Mouse (Mus musculus) thymus, postnatal 36 days (tissue): ENCODE measurements at regions not wholly inside any gene's neighbourhood (a gene's known extent, or its start where the extent isn't known, plus 50 kb on each side); places are given as distances from the start of the nearest gene placed in this dataset.
A peak's percentile ranks its signal among the peaks of the same experiment; 100 is the strongest.

Experiments
- DNase-seq, 2 experiments: peaks; one replicate each; pipeline ENCODE4 v3.0.0; 2022; ENCODE audit warnings: mixed read lengths in 2 of 2

DNA sequence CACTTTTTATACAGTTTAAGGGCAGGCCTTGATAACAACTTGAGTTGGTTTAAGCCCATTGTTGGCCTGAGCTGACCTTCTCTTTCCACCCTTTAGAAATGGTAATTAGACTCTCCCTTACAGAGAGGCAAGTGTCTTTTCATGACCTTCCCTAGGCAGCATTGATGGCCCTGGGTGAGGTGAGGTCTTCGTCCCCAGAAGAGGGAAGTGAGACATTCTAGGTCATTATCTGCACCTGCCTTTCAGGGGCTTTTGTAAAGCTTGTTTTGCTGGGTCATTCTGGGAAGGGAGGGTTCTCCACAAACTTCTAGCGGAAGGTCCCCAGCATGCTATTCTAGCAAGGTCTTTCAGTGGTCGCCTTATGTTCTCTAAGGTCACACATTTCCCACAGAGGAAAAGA is 93.6 kb upstream of the Foxn2 start:
- no peak for DNase-seq

DNA sequence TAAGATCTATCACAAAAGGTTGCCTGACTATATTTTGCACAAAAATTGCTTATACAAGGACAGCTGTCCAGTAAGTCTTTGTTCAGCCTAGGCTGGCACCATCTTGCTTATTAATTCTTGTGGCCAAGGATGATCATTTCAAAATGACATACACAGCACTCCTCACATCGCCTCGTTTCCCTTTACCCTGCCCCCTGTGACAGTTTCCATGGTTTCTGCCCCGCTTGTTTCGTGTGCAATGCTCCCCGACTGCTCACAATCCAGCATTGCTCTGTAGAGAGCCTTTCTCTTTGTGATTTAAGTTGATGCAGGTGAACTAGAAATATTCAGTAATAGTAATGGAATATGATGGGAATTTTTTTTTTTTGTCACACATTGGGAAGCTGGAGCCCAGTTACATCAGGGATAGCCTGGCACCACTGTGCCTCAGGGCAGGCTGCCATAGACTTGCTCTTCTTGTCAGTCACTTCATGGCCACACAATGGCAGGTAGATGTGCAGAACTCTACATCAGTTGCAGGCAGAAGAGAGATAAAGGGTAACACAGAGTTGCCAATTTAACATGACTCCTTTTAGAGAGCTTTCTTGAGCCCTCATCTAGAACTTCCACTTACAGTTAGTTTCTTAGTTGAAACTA is 90.6 kb upstream of the Foxn2 start:
- no peak for DNase-seq

DNA sequence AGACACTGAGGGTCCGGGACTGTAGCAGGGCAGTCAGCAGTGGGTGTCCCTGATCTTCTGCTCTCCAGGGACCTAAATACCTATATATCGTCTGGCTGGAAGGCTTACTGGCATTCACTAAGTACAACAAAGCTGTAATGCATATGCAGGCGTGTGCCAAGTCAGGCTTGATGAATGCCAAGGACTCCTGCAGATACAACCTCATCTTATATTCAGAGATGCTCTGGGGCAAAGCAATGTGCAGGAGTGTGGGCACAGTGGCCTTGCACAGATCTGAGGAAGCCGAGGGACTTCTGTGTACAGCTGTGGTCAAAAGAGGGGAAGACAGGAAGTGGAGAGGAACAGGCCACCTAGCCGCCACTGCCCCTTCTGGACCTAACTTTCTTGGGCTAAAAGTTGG is 89.5 kb upstream of the Foxn2 start:
- DNase-seq: no peak

DNA sequence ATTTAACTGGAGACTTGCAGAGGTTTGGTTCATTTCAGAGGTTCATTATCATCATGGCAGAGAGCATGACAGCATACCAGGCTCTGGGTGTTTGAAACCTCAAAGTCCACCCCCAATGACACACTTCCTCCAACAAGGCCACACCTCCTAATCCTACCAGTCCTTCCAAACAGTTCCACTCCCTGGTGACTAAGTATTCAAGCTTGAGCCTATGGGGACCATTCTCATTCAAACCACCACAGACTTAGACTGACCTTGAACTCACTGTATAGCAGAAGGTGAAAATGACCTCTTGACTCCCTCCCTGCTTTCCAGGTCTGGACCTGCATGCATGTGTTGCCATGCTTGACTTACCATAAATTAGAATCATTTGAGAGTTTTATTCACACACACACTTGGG is 87.6 kb upstream of the Foxn2 start:
- no peak for DNase-seq

DNA sequence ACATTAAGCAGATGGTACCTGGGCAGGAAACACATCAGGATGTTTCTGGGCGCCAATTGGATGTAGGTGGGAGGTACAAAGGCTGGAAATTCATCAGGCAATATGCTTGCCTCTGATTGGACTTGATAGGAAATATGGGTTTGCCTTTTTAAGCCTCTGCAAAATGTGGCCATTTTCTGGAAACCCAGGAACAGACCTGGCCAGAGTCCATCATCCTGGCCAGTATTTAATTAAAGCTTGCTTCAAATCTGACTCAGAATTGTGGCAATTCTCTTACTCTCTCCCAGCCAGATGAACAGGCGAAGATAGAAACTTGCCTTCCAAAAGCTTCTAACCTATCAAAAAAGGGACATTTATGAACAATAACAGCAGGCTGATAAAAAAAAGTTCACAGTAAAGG is 79.3 kb upstream of the Foxn2 start:
- no peak for DNase-seq

DNA sequence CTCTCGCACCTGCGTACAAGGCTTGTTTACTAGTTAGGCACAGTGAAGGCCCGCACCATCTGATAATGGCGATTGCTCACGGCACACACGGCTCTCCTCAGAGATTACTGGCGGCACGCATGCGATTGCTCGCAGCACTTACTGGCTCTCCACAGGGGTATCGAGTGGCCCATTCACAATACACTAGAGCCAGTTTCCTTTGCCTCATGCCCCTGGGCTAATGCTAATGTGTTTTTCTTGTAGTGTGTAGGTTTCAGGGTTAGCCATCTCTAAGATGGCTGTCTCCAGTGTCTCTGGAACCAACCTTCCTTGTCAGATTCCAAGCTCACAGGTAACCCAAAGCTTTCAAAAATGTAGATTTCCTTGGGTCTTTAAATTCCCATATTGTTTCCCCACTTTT is 78.1 kb upstream of the Foxn2 start:
- DNase-seq: no peak

DNA sequence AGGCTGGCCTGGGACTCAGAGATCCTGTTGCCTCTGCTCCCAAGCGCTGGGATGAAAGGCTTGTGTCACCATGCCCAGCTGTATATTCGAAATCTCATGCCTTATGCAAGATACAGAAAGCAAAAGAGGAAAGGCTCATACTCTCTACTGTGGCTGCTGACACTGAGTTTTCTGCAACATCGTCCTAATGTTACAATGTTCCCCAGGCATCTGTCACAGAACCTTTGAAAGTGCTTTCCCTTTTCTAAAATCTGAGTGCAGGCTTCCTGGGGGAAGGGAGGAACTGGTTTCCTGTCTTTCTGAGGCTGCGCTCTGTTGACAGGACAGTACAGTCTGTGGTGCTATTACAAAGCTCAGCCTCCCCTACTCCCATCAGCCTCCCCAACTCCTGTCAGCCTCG is 72.6 kb upstream of the Foxn2 start:
- no peak for DNase-seq

DNA sequence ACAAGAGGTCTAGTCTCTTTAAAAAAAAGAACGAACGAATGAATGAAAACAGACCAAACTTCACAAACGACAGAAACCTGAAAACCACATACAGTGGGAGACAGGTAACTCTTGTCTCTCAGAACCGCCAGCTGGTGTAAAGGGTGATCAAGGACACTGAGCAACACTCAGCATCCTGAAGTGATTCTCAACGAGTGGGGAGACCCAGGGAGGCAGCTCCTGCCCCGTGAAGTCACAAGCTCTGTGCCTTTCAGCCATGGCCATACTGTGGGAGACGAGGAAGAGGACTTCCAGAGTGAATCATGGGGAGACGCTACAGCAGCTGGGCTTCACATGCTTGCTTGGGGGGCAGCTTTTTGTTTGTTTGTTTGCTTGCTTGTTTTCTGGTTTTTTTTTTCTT is 70.5 kb upstream of the Foxn2 start:
- no peak for DNase-seq

DNA sequence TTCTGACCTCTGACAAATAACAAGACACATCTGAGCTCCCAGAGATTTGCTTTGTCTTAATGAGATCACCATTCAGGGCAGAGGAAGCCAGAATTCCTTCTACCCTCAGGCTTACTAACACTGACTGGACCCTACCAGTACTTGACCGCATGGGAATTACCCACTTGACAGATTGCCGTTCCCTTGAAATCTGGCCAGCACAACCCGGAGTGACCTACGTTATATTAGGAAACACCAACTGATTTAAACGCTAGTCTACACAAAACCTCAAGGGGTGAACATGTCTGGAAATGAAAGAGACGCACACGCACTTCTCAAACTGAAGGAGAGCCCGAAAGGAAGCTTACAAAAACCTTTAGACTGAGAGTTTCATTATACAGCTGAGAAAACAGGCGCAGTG is 69.8 kb upstream of the Foxn2 start:
- no peak for DNase-seq

DNA sequence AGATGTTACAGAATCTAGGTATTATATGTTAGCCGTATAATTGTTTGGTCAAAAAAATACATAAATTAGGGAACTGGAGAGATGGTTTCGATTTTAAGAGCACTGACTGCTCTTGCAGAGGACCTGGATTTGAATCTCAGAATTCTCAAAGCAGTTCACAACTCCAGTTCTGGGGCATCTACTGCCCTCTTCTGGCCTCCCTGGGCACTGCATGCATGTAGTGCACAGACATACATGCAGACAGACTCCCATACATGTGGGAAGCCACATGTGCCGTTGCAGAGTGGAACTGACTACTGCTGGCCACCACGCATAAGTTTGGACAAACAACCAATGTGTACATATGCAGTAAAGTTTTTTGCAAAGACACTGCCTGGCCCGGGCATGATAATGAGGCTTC is 62.0 kb upstream of the Foxn2 start:
- peak; percentile 16 to 23 for DNase-seq

DNA sequence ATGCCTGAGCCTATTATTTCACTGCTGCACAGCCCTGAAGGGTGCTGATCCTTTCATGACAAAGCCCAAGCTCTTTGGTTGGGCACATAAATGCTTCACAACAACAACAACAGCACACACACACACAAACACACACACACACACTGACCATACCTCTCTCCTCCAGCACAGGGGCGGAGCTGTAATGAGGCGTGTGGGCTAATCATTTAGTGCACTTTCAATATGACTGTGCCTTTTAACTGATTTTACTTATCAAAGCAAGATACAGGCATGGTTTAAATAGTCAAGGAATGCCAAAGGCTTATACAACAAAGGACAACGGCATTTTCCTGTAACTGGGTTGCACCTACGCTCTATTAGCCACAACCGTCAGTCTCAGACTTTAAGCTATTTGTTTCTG is 61.1 kb upstream of the Foxn2 start:
- no peak for DNase-seq

DNA sequence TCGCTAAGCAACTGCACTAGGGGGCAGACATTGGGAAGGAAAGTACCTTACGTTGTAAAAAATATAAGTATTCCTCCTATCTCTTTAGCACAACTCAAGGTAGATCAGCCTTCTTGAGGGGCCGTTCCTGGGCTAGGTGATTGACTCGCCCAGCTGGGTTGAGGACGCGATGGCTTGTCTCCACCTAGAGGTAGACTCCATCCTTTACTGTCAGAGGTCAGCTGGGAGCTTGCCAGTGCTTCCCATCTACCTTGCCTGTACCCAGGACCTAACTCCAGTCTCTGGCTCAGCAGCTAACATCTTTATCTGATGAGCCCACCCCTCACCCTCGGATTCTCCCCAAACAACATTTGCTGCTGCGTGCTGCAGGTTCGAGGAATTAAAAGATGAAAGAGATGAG is 59.4 kb upstream of the Foxn2 start:
- no peak for DNase-seq

DNA sequence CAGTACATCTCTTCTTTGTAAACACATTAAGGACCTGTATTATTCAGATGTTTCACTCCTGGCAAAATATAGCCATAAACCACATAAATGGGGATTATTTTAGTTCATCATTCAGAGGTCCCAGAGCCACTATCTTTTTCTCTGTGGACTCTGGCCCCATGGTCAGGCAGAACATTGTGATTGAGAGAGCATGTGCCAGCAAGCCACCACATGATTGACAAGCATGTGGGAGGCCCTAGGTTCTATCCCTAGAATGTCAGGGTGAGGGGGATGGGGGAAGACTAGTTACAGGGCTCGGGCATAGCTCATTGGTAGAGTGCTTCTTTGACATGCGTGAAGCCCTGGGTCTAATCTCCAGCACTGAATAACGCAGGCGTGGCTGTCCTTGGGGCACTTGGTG is 57.1 kb upstream of the Foxn2 start:
- DNase-seq: no peak

DNA sequence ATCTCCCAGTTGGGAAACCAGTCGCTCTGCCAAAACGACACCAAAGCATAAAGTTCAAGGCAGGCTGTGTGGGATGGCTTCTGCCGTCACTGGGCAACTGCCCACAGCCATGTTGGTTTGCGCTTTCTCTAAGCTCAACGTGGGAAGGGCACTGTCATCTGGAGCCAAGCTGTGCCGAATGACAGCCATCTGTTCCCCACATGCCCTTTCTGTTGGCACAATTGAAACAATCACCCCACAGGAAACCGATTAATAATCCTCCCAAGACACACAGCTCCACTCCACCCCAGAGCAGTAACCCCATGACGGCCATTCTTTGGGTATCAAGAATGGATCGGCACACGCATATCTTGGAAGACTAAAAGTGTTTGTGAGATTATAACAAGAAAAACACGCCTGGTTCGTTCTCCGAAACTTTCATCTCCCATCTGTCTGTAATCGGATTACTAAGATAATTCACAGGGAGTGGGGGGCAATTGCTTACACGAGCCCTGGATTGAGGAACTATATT is 52.0 kb upstream of the Foxn2 start:
- no peak for DNase-seq

DNA sequence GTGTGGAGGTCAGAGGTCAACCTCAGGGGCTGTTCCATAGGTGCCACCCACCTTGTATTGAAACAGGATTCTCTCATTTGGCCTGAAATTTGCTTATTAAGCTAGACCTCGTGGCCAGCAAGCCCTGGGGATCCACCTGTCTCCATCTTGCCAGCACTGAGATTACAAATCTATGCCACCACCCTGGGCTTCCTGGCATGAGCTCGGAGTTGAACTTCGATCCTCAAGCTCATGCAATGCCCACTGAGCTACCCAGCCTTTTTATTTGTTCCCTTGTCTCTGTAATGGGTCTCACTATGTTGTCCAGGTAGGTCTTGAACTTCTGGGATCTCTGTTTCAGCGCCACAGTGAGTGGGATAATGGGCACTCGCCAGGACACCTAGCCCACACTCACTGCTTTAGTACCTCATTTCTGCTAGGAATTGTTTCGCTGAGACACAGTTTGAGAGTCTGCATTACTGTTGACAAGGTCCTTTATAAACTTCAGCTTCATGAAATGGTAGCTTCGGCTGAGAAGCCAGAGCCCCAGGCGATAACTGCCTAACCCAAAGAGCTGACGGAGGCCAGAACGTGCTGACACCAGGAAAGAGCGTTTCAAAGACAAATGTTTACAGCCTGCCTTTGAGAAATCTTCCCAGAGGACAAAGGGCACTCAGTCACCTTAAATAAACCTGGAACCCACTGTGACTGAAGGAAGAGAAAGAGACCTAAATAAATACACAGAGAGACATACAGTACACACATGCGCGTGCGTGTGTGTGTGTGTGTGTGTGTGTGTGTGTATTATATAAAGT is 50.6 kb upstream of the Foxn2 start:
- DNase-seq: no peak
